Comparison of ENCODE assay signal across 24 mouse cellular contexts in genomic region chr8:46711496-46711895, GRCm38 (mm10). TPM values are rescaled to one million over a fixed set of nuclear protein-coding genes. Genes with fewer than 3 reads are reported as not detected.
DNase-seq lines count a peak whose midpoint lies in the region; ATAC-seq and TF ChIP-seq lines count a peak whose summit lies in the region.
"Had no signal": no experiment of that assay in that cellular context is flagged by ENCODE, and none has a peak within 500 bp of the region (broad histone marks: within the 10 kb centered on the region; RNA-seq: fewer than 3 reads in every experiment).

No protein-coding gene starts in this region.

- 51% methylated on average over 2 of the region's 2 CpGs for WGBS in kidney, adult 2 months

- no peak for TF ChIP-seq CTCF in Patski (IDR thresholded peaks at IDR 0.05)
- no peak for TF ChIP-seq CTCF in kidney, adult 2 months (conservative IDR thresholded peaks at IDR 0.05; ENCODE audit: insufficient read depth, insufficient read length, low read depth, low read length)

- DNase-seq in 3T3-L1 (ENCODE audit: low read depth, low spot score) (peak; percentile 47), NIH3T3 (ENCODE audit: low read depth) (peak; percentile 51), Patski (ENCODE audit: low read depth, low spot score) (no peak)
- DNase-seq in Muller cell, postnatal 12 days (ENCODE audit: inconsistent ontology term), result peak; percentile 54
- no peak for DNase-seq in adrenal gland, adult 2 months
- no peak for DNase-seq in frontal cortex, postnatal 10 days (ENCODE audit: low spot score in 2 of 2)
- no peak for DNase-seq in left cerebral cortex, postnatal 25 days (ENCODE audit: low spot score in 2 of 2)
- DNase-seq in kidney, adult 2 months, result no peak
- DNase-seq: adrenal gland, adult 8-10 months; adrenal gland, postnatal 10 days; adrenal gland, postnatal 14 days; adrenal gland, postnatal 25 days; adrenal gland, postnatal 36 days; B cell, adult 2 months; cerebellum, adult 11 months; cerebellum, adult 11-12 months; cerebellum, adult 18-20 months; cerebellum, adult 2 months; cerebellum, adult 8-10 months; cerebellum, adult 9-10 months; cerebellum, adult 9-11 months had no signal

- in situ Hi-C loops in Patski (cut with MboI; ENCODE audit: low pct_unique_long_range_greater_than_20kb), result no loop called here

- H3K36me3 ChIP-seq in kidney, adult 2 months (ENCODE audit: control insufficient read depth, insufficient read depth, low read length), result no peaks in the 10 kb centered on the region
- H3K36me3 ChIP-seq: G1E had no signal

- TF ChIP-seq POLR2A in kidney, adult 2 months (IDR thresholded peaks at IDR 0.05; ENCODE audit: low read depth, low read length), result no peak

- no peaks in the 10 kb centered on the region for H3K4me1 ChIP-seq in kidney, adult 2 months (ENCODE audit: control insufficient read depth, insufficient read depth, low read length)

- H3K4me3 ChIP-seq in kidney, adult 2 months (ENCODE audit: insufficient read depth, low read depth, low read length), result no peak overlapping the region

- intact Hi-C loops in left cerebral cortex, postnatal 25 days (cut with DNase I), result no loop called here

- POLR2A ChIA-PET in Patski (lab: Charles Lee), result interaction anchor here (0.5 kb wide), 1 partner anchor 39 kb away, joined by 3 read pairs; no protein-coding TSS in a partner anchor

- ATAC-seq in Patski, result peak; percentile 17
- ATAC-seq: activated CD4-positive, CD25-positive, alpha-beta regulatory T cell, adult 4 months; CD4-positive, CD25-positive, alpha-beta regulatory T cell, adult 4 months had no signal

- no peaks in the 10 kb centered on the region for H3K27me3 ChIP-seq in Patski
- H3K27me3 ChIP-seq in kidney, adult 2 months (replicated peaks; ENCODE audit: control insufficient read depth, insufficient read depth, low read length), result no peaks in the 10 kb centered on the region

- H3K27ac ChIP-seq in kidney, adult 2 months (ENCODE audit: insufficient read depth, low read depth, low read length), result no peak overlapping the region

- CTCF ChIA-PET in Patski (lab: Charles Lee), result interaction anchor here (1.2 kb wide), 1 partner anchor 10 kb away, joined by 4 read pairs; no protein-coding TSS in a partner anchor

RNA-seq across cellular contexts. Expression of gene Irf2, which starts 28.0 kb away (rescaled TPM):
- polyA plus RNA-seq in Patski (2021), result 36.5 TPM
- total RNA-seq in adrenal gland, adult 2 months (2021), result 10 to 100 TPM; 51.1 to 56.8 TPM
- 8.6 and 14.9 TPM in 2 replicates for polyA plus RNA-seq in adrenal gland, adult 2 months (2012; rRNA removed)
- 10 to 100 TPM; 52.0 to 58.4 TPM for total RNA-seq in left cerebral cortex, postnatal 25 days (2021)
- polyA plus RNA-seq in kidney, adult 2 months (2012; rRNA removed), result 9.2 and 12.6 TPM in 2 replicates

Comparison
In these comparisons a context has a peak if more than half of its experiments do, and no peak if none do; other contexts are left out.
1. DNase-seq: peak in 3T3-L1 (single experiment), Muller cell, postnatal 12 days (single experiment) and NIH3T3 (single experiment); none in Patski (single experiment), adrenal gland, adult 2 months (single experiment), frontal cortex, postnatal 10 days (0 of 2), left cerebral cortex, postnatal 25 days (0 of 2) and kidney, adult 2 months (single experiment).